Mouse (Mus musculus): ENCODE measurements around the gene Bud13.

The Bud13 gene

DNA sequence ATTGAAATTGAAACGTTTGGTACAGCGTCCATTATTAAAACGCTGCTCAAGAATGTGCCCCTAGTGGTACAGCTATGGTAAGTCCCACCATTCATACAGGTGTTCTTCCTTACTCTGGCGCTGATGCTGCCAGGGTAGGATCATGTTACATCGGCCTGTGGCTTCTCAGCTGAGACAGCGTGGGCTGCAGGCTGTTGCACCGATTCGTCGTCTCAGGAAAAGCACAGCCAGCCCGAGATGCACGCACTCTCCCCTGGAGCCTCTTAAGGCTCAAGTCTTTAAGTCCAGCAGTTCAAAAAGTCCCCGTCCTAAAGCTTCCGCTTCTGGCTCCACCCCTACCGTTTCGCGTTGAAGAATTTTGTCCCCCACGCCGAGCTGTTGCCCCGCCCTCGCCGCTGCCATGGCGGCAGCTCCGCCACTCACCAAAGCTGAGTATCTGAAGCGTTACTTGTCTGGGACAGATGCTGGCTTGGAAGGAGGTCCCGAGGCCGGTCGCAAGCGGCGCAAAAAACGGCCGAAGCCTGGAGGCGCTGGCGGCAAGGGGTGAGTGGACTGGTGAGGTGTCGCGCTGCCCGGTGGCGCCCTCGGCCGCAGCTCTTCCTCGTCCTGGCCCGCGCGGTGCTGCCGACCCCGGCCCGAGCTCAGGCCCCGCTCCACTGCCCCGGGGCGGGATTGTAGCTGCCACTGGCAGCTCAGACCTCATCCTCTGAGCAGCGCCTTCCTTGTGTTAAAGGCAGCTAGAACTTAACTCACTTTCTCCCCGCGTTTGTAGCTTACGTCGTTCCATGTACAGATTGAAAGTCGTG is at the start of gene Bud13:
TSS of gene Bud13 (plus strand) at position 378 of the 806 bp plus-strand sequence.
- peak; percentile 92 for DNase-seq

DNA sequence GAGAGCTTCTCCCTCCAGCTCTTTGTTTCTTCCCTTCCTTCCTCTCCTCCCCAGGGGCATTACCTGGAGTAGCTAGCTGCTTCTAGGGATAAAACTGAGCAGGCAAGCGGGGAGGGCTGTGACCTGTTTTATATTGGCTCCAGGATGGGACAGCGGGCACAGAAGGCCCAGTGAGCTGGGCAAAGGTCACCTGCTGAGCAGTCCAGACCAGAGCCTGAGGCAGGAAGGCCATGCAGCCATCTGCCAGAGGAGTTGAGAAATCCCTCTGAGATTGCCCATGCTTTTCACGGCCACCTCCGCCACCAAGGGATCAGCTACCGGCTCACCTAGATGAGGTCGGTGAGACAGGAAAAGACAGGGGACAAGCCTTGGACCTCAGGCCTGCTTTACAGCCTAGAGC is 47.6 kb upstream of the Bud13 start:
- DNase-seq, result no peak

DNA sequence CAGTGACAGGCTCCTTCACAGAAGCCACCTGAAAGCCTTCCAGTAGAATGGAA is 47.4 kb upstream of the Bud13 start, which contains the start of gene Apoc3:
TSS of gene Apoc3 (minus strand) at position 41 of the 53 bp plus-strand sequence.
- no peak for DNase-seq

DNA sequence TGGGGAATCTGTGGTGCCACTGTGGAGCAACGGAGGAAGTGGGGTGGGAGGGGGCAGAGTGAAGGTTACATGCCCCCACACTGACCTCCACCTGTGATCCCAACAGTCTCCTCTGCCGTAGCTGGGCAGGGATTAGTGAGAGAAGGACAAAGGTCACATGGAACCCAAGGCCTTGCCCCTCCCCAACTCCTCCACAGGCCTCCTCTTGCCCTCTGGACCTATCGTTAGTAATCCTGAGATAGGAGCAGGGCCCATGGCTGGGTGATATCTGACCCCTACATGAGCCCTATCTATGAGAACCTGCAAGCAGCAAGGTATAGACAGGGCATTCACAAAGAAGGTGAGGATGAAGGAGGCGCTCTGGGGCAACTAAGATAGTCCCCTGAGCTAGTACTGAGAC is 47.2 kb upstream of the Bud13 start:
- DNase-seq, result no peak

DNA sequence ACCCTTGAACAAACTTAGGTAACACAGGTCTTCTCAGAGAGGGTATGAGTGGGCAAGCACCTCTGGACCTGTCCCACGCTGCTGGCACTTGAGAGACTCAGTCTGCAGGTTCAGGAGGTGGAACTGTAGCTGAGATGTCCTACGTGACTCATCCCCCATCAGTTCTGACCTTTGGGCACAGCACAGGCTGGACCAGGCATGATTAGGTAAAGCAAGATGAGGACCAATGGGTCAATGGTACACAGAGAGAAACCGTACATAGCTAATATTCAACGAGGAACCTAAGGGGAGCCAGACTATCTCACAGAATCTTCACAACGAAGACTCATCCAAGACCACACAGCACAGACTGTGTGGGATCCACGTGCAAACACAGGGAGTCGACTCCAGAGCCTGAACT is 44.0 kb upstream of the Bud13 start:
- no peak for DNase-seq

DNA sequence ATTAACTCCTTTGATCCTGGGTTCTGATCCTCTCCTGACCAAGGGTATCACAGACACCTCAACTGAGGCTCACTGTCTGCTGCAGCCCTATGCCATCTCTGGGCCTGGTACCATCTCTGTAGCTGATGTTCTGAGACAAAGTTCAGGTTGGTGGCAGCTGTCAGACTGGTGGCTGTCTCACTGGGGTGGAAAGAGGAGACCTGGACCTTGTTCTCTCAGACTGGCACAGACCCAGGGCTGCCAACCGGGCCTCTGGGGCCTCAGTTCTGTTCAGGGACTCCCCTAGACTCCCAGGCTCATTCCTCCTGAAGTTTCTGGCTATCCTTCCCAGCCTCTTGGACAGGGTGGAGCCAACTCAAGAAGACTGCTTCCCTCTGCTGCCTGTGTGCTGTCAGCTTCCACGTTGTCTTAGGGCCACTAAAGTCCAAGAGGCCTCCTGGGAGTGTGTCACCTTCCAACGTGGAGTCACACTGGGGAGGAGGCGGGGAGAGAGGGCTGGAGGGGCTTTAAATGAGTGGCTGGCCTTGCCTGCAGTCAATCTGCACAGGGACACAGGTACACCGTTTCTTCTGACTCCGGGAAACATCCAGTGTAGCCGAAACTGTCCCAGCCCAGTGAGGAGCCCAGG is 42.2 kb upstream of the Bud13 start, which contains the start of gene Apoa4:
TSS of gene Apoa4 (plus strand) at position 171 of the 628 bp plus-strand sequence.
- DNase-seq, result no peak

DNA sequence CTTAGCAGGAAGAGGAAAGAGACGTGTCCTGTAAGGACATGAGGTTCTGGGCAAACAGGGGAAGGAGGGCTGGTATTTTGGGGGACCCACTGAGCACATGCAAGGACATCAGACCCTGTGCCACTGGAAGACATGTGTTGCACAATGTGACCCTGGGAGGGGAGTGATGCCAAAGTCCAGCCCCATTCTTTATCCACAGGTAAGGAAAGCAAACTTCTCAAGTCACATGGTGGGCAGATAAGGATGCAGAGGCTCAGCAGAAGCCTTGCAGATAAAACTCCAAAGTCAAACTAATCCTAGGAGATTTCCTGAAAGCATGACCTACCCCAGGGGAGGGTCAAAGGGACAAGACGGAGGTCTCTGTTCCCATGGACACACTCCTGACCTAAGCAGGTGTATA is 41.0 kb upstream of the Bud13 start:
- DNase-seq, result no peak

DNA sequence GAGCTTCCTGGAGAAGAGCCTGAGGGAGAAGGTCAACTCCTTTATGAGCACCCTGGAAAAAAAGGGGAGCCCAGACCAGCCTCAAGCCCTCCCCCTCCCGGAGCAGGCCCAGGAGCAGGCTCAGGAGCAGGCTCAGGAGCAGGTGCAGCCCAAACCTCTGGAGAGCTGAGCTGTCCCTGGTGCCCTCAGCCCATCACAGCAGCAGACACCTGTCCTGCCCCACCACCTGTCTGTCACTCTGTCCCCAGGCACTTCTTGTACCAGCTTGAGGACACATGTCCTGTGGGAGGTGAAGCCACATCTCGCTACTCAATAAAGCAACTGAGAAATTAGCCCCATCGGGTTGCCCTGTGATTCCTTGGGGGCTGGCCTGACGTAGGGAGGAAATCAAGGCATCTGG is 39.7 kb upstream of the Bud13 start:
- no peak for DNase-seq

DNA sequence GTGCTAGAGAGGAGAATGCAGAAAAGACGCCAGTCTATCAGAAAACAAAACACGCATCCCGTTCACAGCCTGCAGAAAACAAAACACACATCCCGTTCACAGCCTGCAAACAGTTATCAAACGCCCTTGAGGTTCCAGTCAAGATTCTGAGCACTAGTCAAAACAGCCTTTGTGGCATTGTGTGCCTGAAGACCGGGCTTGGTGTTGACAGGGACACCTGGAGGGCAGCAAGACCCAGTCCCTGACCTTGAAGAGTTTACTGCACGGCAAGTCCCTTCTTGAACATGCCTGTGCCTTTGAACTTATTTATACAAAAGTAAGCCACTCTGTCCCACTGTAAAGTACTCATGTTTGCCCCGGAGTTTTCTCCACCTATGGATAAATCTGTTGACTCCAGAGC is 39.2 kb upstream of the Bud13 start:
- no peak for DNase-seq

DNA sequence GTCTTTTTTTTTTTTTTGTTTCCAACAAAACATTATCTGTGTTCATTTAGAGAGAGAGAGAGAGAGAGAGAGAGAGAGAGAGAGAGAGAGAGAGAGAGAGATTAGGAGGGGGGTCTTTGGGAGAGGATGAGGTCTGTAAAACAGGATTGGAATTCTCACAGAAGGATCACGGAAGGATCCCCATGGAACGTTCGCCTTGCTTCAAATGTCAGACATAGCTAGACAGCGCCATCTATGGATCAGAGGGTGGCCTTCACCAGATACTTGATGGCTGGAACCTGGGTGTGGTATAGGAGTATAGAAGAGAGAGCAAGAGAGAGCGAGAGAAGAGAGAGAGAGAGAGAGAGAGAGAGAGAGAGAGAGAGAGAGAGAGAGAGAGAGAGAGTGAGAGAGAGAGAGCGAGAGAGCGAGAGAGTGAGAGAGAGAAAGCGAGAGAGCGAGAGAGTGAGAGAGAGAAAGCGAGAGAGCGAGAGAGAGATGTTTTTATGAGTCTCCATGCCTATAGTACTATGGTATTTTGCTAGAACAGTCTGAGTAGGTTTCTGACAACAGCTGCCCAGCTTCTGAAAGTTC is 36.0 kb upstream of the Bud13 start:
- DNase-seq, result peak; percentile 70

DNA sequence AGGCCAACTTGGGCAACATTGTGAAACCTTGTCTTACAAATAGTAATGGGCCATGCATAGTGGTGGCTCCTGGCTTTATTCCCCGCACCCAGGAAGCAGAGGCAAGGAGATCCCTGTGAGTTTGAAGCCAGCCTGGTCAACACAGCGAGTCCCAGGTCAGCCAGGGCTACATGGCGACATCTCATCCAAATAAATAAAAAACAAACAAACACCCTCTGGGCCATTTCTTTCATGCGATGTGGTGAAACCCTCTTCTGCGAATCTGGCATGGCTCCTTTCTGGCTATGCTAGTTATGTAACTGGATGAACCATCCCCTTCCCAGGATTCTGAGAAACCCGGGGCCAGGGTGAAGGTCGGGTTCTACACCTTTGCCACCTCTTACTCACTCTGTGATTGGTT is 26.6 kb upstream of the Bud13 start:
- no peak for DNase-seq

DNA sequence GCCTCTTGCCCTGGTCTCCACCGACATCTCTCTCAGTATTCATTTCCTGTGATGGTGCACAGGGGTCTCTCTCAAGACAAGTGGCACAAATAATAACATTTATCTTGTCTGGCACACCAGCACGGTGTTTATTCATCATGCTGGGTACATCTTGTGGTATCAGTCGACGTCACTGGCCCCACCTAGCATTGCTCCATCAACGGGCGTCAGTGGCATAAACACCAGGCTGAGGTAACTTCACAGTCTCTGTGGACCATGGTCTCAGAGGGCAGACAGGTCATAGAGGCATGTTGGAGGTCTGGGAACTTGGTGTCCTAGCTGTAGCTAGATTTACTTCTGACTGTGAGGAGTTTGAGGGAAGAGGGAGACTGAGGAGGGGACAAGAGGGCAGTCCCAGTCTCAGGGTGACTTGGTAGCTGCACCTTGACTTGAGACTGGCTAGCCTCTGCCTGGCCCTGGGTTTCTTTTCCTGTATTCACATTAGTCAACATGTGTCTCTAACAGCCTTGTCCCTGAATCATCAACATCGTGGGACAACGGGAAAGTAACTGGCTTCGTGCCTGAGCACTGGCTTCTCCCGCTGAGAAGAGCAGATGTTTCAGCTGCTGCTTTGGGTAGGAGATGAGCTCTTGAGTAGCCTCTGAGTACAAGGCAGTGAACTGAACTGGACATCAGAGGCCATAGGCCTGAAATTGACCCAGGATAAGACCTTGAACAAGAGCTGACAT is 26.0 kb upstream of the Bud13 start:
- DNase-seq, result no peak

DNA sequence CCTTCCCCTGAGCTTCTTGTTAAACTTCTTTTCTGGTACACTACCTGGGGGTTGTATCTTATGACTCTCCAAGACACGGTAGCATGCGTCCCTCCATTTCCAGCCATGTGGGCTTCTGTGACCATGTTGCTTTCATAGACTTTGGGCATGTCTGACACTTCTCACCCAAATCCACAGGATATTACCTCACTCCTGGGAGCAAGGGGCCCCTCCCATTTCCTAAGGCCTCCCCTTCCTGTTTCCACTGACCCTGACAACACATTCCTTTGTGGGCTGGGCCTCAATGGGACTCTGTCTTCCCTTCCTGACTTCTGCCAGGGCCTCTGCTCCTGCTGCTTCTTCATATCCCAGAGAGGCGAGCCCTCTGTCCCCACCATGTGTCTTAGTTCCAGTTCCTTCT is 25.3 kb upstream of the Bud13 start:
- no peak for DNase-seq

DNA sequence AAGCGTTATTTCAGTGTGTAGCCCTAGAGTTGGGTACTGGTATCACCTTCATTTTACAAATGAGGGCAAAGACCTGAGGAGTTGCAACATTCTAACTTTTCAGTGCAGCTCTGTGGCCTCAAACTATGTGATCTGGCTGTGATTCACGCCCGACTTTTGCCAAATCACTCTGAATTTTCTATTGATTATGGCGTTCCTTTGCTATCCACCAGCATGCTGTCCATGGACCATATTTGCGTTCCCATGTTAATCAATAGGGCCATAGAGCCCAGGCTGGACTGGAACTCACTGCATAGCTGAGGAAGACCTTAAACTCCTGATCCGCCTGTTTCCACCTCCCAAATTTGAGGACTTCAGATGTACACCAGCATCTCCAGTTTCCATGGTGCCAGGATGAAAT is 23.7 kb upstream of the Bud13 start:
- DNase-seq, result no peak

DNA sequence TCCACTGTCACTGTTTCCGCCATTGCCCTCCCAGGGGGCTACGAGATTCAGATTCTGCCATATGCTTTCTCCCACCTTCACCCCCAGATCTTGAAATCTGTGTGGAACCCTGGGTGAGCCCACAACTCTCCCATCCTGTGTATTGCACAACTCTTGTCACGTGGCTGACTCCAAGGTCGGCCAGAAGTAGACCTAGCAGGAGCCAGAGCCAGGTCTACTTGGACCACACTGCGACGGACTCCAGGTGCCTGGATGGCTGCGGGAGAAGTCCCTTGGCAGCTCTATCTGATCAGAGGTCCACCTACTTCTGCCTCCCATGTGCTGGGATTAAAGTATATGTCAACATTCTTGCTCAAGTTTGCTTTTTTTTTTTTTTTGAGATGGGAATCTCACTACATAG is 21.7 kb upstream of the Bud13 start:
- no peak for DNase-seq

DNA sequence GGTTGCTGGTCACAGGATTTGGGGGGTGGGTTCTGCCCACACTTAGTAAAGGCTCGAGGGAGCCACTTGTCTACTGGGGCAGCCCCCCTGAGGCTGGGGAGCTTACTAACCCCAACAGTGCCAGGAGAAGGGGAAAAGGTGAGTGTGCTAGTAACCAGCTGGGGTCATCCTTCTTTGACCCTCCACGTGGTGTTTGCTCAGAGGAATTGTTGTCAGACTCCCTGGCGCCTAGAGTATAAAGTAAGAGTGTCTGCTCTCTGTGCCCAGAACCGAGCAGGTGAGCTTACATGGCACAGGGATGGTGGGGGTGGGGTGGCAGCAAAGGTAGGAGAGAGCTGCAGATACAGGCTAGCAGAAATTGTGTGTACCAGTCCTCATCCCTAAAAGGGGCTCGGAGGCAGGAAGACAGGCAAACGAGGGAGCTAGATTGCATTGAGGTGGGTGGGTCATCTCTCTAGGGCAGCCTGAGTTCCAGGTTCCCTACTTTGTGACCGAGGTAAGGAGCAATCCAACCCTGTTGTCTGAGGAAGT is 14.4 kb upstream of the Bud13 start, which contains the start of gene Apoa5:
TSS of gene Apoa5 (plus strand) at position 291 of the 531 bp plus-strand sequence.
- no peak for DNase-seq

DNA sequence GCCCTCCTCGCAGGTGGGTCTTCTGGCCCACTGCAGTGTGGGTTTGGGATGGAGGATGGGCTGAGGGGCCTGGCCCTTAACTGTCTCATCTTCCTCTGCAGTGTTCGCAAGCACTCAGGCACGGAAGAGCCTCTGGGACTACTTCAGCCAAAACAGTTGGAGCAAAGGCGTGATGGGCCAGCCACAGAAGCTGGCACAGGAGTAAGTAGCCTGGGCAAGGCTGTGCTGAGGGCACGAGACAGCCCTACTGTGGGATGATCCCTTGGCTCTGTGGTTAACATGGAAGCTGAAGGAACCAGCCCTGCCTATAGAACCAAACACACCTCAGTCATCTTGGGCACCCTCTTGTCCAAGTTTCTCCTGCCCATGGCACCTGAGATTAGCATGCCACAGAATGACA is 13.7 kb upstream of the Bud13 start:
- no peak for DNase-seq

DNA sequence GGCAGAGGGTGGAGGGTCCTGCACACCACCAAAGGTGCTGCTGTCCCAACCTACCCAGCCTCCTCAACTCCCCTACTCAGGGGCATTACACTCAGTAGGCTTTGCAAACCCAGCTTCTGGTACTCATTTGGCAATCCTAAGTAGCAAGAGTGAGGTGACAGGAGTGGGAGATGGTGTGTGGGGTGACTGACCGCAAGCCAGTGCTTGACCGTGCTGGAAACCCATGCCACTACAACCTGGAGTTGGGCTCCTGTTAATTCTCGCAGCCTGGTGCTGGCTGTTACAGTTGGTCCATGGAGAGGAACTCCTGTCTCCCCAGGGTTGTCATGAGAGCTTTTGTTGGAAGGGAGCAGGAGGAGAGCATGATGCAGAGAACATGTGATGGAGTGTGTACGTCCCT is 12.0 kb upstream of the Bud13 start:
- no peak for DNase-seq

DNA sequence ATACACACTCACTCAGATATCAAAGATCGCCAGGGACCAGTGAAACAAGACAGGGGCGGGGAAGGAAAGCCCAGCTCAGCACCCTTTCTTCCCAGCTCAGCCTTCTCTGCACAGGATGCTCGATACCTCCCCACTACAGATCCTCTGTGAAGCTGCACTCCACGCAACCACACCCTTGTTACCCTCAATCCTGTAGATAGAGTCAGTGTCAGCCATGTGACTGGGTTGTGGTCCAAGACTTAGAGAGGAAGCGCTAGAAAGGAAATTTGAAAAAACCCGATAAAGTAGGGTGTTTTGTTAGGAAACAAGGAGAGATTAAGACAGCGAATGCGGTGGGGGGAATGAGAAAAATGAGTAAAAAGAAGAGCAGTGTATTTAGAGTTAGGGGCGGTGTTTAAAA is 10.7 kb upstream of the Bud13 start:
- DNase-seq, result no peak

DNA sequence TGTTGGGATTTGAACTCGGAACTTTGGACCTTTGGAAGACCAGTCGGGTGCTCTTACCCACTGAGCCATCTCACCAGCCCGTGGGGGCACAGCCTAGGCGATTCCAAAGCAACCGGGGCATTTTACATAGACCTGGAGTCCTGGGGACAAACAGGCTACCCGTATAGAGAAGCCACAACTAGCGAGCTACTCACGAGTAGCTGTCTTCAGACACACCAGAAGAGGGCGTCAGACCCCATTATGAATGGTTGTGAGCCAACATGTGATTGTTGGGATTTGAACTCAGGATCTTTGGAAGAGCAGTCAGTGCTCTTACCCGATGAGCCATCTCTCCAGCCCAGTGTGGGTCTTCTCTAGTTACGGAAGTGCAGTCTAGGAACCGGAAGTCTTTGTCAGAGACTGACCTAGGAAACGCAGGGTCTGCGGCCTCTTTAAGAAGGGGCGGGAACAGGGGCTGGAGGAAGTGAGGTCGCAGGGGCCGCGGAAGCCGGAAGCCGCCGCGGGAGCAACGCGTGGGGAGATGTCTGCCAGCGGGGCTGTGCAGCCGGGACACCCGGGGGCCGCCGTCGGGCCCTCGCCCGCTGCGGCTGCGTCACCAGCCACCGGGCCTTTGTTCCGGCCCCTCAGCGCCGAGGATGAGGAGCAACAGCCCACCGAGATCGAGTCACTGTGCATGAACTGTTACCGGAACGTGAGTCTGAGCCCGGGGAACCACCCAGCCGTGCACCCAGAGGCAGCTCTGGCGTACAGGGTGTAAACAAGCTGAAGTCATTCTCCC is 9.9 kb upstream of the Bud13 start, which contains the start of gene Zpr1:
TSS of gene Zpr1 (plus strand) at position 388 of the 778 bp plus-strand sequence.
- peak; percentile 93 for DNase-seq

DNA sequence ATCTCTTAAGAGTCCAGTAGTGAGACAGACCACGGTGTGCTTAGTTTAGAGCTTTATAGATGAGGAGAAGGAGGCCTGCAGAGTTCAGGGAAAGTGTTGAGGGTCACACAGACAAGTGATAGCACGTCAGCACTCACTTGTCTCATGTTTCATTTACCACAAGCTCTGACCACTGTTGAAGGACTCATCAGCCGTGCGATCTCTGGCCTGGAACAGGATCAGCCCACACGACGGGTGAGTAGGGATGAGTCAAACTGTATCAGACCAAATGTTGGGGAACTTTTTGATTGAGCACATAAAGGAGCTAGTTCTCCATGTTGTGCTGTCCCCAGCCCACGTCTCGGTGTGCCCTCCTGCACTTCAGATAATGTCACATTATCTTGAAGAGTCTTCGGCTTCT is 8.3 kb upstream of the Bud13 start:
- DNase-seq, result no peak

DNA sequence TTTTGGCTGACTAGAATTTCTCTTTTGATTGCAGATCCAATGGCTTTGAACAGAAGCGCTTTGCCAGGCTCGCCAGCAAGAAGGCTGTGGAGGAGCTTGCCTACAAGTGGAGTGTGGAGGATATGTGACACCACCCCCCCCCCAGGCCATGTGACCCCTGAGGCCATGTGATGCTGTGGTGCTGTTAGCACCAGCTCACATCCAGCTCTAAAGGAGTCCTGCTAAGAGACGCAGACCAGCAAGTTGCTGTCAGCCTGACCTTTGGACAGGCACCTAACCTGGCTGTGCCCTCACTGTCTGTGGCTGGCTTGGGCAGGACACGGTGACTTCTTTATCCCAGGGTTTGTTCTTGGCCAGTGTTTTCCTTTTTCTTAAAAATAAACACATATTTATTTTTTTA is 15.6 kb downstream of the Bud13 start:
- no peak for DNase-seq

DNA sequence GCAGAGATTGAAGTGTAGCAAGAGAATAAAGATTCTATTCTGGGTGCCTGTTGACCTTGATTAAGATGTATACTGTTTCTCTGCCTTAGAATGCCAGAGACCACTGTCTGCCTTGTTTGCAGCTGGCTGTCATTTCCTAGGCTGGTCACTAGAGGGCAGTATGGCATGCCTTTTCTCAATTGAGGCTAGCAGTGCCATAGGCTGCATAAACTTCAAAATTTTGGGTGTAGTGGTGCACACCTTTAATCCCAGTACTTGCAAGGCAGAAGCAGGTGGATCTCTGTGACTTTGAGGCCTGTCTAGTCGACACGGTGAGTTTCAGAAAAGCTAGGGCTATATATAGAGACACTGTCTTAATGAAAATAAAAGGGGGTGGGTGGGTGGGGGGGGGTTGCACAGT is 19.3 kb downstream of the Bud13 start:
- peak; percentile 52 for DNase-seq

Measured in right cerebral cortex, adult 18-20 months (tissue).